10 mouse cellular contexts compared by ENCODE assay signal in genomic region chr7:75612683-75613053, GRCm38 (mm10).
DNase-seq lines count a peak whose midpoint lies in the region; ATAC-seq lines count a peak whose summit lies in the region.
"Had no signal": no experiment of that assay in that cellular context is flagged by ENCODE, and none has a peak within 500 bp of the region (broad histone marks: within the 10 kb centered on the region; RNA-seq: fewer than 3 reads in every experiment).

No protein-coding gene starts in this region.

- no peaks in the 10 kb centered on the region for H3K9me3 ChIP-seq in lung, embryonic 16.5 days (ENCODE audit: control insufficient read depth, low read length)
- H3K9me3 ChIP-seq: embryonic facial prominence, embryonic 13.5 days had no signal

- H3K9ac ChIP-seq in lung, embryonic 16.5 days (ENCODE audit: low read length): no peak overlapping the region; the same call in 1 of the 2 replicates
- H3K9ac ChIP-seq: embryonic facial prominence, embryonic 13.5 days had no signal

- intact Hi-C loops in heart, postnatal 10 days (cut with DNase I): loop anchor here (2.0 to 5.0 kb wide), 4 partner anchors 34 to 215 kb away; partner anchors contain the start of gene Akap13

- DNase-seq in gastrocnemius, adult 18-20 months (ENCODE audit: low spot score): peak; percentile 54
- DNase-seq in gastrocnemius, postnatal 10 days: no peak
- DNase-seq in lung, postnatal 14 days: no peak
- DNase-seq in heart, postnatal 10 days: peak; percentile 28 to 31
- peak; percentile 50 for DNase-seq in naive thymus-derived CD4-positive, alpha-beta T cell, adult 2 months (ENCODE audit: low read depth)
- no peak for DNase-seq in cerebellum, postnatal 10 days
- no peak for DNase-seq in right cerebral cortex, postnatal 36 days (ENCODE audit: low spot score in 2 of 2)
- DNase-seq: cerebellum, adult 11-12 months had no signal

- no peaks in the 10 kb centered on the region for H3K27me3 ChIP-seq in lung, embryonic 16.5 days (ENCODE audit: control insufficient read depth, insufficient read depth, low read depth, low read length)
- H3K27me3 ChIP-seq: embryonic facial prominence, embryonic 13.5 days had no signal

- H3K4me1 ChIP-seq in lung, embryonic 16.5 days (replicated peaks; ENCODE audit: control insufficient read depth, insufficient read depth, low read length): peaks cover 24% of the 10 kb centered on the region

- no peak for ATAC-seq in lung, embryonic 16.5 days (ENCODE audit: low read depth)

- H3K36me3 ChIP-seq in lung, embryonic 16.5 days (ENCODE audit: control insufficient read depth, insufficient read depth, low read length): peaks cover 22% of the 10 kb centered on the region

- H3K27ac ChIP-seq in lung, embryonic 16.5 days (ENCODE audit: low read length): no peak overlapping the region; the same call in 1 of the 2 replicates
- H3K27ac ChIP-seq: embryonic facial prominence, embryonic 13.5 days had no signal

- H3K4me2 ChIP-seq in lung, embryonic 16.5 days (ENCODE audit: low read depth, low read length): peak overlapping the region; percentile 37; the same call in 1 of the 2 replicates
- H3K4me2 ChIP-seq: embryonic facial prominence, embryonic 13.5 days had no signal

- peak overlapping the region; percentile 15; the same call in 1 of the 2 replicates for H3K4me3 ChIP-seq in lung, embryonic 16.5 days (ENCODE audit: low read length)
- H3K4me3 ChIP-seq: embryonic facial prominence, embryonic 13.5 days had no signal

Comparison
In these comparisons a context has a peak if more than half of its experiments do, and no peak if none do; other contexts are left out.
1. DNase-seq: peak in gastrocnemius, adult 18-20 months (single experiment), heart, postnatal 10 days (2 of 2) and naive thymus-derived CD4-positive, alpha-beta T cell, adult 2 months (single experiment); none in gastrocnemius, postnatal 10 days (single experiment), lung, postnatal 14 days (single experiment), cerebellum, postnatal 10 days (0 of 2) and right cerebral cortex, postnatal 36 days (0 of 2).